Mouse (Mus musculus) layer of hippocampus, adult 18-20 months (tissue): ENCODE data around the gene Prdm9. TPM values are rescaled to one million over a fixed set of nuclear protein-coding genes. Genes with fewer than 3 reads are reported as not detected.

Experiments used
- DNase-seq, 2 experiments: peaks; one replicate each; pipeline ENCODE4 v3.0.0; 2022; ENCODE audit warnings: low spot score in 2 of 2
- total RNA-seq, 2 experiments: library from RNA; stranded (reverse); gene quantifications; 2 replicates each; pipeline ENCODE4 v1.2.3; 2021

The Prdm9 gene
- total RNA-seq, 2 experiments from 2014 or later: 1.9 to 2.9 TPM

DNA sequence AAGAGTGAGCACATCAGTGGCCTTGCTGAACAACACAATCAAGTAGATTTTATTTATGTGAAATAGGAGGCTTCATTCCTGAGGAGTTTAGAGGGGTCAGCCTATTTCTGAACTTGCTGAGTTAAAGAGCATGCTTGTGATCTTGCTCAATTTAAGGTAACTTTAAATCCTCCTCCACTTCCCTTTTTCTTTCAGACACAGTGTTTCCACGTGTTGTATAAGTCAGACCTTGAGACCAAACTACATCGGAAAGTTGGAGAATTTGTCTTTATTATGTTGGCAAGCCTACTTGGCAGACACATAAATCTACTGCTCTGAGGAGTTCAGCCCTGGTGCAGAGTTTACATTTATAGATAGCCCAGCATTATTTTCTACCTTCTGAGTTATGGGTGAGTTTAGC, 35.3 kb downstream of the Prdm9 start:
- no peak for DNase-seq

DNA sequence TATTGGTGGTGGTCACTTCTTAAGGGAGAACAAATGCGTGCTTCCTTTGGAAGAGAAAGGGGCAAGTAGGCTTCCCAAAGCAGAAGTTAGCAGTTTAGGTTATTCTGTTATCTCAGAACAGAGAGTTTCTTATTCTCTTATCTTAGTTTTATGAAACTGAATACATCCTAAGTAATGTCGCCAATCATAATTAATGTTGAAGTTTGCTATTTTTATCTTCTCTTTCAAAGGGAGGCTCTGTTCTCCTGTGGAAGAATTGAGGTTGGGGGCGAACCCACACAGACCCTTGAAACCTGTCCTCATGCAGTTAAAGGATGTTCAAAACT, 36.4 kb downstream of the Prdm9 start:
- no peak for DNase-seq

DNA sequence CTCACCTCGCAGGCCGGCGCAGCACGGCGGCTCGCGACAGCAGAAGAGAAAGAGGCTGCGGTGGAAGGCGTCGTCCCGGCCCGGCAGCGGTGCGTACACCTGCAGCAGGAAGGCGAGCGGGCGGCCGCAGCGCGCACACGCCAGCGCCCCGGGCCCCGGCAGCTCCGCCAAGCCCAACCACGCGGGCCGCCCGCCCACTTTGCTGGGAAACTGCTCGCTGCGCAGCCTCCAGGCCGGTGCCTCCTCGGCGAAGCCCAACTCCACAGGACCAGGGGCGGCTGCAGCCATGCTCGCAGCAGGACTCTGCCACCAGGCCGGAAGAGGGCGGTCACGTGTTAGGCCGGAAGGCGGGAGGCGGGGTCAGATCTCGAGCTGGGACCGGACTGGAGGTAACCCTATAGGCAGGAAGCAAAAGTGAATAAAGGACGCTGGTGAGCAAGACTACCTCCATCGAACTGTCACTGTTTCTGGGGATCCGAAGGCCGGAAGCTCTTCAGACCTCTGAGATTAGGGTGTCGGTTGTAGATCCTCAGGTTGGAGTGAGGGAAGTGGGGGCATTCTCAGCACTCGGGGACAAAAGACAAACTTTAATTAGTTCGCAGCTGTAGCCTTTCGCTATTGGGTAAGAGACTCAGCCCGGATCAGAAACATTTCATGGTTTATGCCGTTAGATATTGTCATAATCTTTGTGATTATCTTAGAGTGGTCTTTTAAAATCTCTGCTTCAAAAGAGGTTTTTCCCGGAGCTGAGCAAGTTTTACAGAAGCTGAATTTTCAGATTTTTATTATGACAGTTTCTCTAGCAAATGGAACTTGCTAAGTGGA, 37.0 kb downstream of the Prdm9 start, which contains the start of gene Pdcd2:
TSS of gene Pdcd2 (minus strand) at position 316 of the 825 bp plus-strand sequence.
- peak; percentile 86 to 94 for DNase-seq

DNA sequence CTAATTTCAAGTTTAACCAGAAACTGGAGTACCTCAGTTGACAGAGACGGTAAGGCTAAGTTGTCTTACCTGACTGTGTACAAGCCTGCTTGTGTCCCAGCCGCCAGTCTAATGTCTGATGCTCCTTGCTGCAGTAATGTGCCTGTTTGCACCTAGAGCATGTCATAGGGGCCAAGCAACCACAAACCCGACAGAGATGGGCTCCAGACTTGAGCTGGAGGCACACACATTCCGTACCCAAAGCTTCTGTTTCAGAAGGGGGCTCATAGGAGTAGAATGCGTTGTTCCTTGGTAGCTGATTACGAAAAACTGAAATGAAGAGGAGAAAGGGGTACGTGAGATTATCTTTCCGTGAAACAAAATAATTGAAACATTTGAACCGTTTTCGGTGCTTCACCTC, 37.9 kb downstream of the Prdm9 start:
- DNase-seq: peak in 1 of 2 experiments; percentile 18

DNA sequence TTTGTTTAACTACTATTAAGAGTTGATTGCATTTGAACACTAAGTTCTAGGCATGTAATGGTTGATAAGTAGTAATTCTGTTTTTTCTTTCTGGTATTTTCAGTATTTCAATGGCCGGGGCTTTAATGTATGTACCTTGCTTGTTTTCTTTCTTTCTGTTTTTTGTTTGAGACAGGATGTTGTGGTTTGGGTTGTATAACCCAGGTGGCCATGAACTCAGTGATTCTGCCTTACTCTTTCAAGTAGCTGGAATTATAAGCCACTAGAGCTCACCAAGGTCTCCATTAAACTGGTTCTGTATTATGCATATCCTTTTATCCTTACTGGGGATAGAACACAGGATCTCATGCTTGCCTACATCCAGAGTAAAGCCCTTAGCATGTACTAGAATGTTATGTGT, 45.4 kb downstream of the Prdm9 start:
- no peak for DNase-seq

DNA sequence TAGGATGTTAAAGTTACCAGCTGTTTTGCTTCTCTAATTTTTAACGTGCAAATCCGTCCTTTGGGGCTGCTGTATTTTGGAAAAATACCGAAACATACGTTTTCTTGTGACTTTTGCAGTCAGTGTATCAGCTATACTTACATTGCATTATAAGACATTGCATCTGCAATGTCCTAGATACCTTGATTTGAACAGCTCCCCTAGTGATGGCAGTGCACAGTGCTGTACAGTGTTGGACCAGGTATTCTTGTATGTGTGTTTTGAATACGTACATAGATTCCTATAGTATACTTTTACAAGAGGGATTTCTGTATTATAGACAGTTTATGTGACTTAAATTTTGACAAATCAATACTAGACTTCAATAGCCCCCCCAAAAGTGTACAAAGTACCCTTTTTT, 46.0 kb downstream of the Prdm9 start:
- no peak for DNase-seq

DNA sequence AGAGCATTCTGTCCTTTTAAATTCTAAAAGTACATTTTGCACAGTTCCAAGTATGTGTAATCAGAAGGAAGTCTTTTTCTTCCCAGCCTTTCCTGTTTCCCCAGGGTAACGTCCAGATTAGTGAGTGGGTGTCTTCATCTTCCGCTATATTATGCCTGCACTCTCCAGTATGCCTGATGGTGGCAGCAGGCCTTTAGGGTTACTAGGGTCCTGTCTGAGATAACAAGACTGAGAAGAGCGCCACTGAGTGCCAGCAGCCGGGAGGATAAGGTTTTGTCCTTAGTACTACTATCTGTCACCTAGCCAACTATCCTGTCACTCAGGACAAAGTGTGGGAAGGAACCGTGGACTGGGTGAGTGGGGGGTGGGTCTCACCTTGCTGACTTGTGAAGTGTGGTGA, 46.4 kb downstream of the Prdm9 start:
- DNase-seq: no peak

DNA sequence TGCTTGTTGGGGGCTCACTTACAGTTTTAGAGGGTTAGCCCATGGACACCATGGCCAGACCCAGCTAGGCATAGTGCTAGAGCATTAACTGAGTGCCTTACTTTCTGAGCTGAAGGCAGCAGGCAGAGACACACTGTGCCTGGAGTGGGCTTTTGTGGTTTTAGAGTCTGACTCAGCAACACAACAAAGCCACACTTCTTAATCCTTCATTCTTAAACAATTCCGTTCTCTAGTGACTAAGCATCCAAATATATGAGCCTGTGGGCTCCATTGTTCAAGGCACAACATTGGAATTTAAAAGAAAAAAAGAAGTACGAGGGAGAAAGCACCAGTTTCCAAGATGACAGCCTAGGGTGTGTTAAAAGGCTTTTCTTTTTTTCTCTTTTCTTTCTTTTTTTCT, 53.5 kb downstream of the Prdm9 start:
- no peak for DNase-seq

DNA sequence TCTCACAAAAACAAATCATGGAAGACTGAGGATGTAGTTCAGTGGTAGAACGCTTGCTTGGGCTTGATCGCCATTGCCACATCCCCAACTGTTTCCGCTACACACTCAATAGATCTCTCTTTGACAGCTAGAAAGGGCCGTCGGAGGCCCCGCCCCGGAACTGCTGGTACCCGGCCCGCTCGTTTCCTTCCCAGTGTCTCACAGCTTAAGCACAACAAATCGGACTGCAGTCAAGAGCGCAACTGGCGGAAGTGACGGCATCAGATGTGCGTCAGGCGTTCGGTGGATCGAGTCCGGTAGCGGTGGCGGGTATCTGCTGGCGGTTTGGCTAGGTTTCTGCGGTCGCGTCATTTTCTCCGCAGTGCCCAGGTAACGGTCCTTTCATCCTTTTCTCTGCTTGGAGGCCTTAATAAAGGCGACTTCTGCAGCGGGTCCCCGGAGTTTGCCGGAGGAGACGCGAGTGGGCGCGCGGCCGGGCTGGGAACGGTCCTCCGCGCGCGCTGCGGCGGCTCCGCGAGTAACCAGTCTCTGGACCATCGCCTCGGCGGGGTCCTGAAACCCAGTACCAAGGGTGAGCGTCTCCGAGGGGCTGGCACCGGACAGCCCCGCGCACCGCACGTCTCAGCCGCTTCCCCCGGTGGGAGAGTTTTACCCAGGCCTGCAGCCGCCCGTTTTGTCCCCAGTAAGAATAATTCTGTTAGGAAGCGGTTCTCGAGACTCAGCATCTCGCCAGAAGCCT, 64.3 kb downstream of the Prdm9 start, which contains the start of the genes Psmb1 and Tbp:
TSS of gene Psmb1 (minus strand) at position 96 of the 739 bp plus-strand sequence.
TSS of gene Tbp (plus strand) at position 233 of the 739 bp plus-strand sequence.
- peak; percentile 96 to 99 for DNase-seq

DNA sequence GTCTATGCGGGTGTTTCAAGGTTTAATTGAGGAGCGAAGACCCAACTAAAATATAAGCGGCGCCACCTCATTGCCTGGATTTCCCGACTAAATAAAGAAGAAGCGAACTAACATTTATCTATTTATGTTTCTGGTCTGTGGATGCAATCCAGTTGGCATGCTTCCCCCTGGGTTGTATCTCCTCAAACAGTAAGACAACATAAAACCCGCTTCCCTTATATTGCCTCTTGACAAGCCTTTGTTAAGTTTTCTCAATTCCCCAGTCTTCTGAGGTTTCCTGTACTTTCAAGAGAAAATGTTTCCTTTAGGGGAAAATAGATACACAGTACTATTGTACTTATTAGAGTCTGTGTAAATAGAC, 65.4 kb downstream of the Prdm9 start:
- no peak for DNase-seq

DNA sequence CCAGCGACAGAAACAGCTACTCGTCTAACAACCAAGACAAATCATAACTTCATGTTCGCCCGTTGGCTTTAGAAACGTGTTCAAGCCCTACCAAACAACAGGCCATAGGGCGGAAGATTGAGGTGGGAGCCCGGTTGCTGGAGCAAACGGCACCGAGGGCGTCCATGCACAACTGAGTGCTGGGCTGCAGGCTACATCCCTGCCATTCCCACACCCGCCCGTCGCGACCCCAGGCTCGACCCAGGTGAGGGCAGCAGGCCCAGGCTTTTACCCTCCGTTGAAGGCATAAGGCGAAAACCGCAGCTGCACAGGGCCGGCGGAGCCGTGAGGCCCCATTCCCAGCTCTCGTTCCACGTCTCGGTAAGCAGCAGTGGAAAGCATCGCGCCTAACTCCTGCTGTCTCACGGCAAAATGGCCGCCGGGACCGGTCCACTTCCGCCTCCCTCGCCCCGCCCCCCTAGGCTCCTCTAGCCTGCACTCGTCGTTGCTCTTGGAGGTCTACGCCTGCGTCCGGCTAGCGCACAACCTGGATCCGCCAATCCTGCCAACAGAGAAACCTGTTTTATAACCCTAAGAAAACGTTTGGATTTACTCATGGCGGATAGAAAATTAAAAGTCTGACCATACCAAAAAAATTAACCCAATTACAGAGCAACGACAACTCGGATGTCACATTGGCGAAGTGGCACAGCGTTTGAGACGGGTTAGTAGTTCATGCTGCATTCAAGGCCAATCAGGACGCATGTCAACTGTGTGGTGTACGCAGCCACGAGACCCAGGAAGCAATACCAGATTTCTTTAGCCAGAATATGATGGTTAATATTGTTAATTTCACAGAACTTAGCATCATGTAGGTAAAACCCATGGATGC, 66.0 kb downstream of the Prdm9 start:
- peak; percentile 91 to 97 for DNase-seq

Other genes with a start within 250 kb of the Prdm9 start
- gene Dll1, start 187.5 kb downstream of the Prdm9 start, total RNA-seq: 10 to 100 TPM; 12.7 to 13.0 TPM
- gene Fam120b, start 168.2 kb downstream of the Prdm9 start, total RNA-seq: 10 to 100 TPM; 48.6 to 48.9 TPM
- gene Psmb1, start 64.6 kb downstream of the Prdm9 start, total RNA-seq: 100 to 1,000 TPM; 127 to 129 TPM
- gene Tbp, start 64.5 kb downstream of the Prdm9 start, total RNA-seq: 10 to 100 TPM; 26.6 to 33.7 TPM
- gene Pdcd2, start 37.1 kb downstream of the Prdm9 start, total RNA-seq: 10 to 100 TPM; 18.5 to 19.5 TPM
- gene Chd1, start 140.6 kb upstream of the Prdm9 start, total RNA-seq: 10 to 100 TPM; 21.4 to 25.9 TPM